Mouse (Mus musculus): ENCODE measurements around the gene Surf2.

Surf2 gene

DNA sequence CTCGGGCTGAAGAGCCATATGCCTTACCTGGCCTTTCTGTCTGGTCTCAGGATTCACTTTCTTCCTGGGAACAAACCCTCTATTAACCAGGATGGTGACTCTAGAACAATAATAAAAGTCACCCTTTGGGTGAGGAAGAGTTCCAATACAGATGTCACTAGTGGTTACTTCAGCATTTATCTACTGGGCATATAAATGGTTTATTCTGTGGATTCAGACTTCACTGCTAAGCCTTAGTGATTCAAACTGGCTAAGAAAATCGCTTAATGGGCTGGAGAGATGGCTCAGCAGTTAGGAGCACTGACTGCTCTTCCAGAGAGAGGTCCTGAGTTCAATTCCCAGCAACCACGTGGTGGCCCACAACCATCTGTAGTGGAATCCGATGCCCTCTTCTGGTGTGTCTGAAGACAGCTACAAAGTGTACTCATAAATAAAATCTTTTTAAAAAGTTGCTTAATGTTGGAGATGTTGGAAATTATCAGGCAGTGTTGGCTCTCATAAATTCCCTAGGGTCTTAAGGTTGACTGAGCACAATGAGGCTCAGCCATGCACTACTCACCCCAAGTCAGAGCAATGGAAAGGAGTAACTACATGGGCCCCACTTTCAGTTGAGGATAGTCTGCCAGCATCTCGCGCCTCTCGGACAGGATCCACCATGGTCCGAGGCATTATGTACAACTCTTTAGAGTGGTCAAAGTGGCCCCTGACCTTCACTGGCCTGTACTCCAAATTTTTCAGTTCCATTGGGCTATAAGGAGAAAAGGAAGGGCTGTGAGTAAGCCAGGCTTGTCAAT is 1.8 kb upstream of the Surf2 start:
- no peak for DNase-seq (ENCODE audit: low spot score)

DNA sequence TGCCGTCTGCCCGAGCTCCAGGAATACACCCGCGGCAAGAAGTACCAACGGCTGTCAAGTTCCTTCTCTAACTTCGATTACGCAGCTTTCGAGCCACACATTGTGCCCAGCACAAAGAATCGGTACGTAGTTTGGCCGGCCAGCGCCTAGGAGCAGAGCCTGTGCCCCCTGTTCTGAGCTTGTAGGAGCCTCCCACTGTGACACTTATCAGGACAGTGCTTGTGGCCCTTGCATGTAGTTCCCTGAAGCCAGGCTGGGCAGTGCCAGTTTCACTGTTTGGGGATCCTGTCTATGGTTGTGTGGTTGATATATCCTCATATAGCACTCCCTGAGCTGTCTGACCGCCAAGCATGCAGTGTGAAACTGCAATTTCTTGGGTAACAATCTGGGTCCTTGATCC is 571 bp downstream of the Surf2 start:
- no peak for DNase-seq (ENCODE audit: low spot score)

DNA sequence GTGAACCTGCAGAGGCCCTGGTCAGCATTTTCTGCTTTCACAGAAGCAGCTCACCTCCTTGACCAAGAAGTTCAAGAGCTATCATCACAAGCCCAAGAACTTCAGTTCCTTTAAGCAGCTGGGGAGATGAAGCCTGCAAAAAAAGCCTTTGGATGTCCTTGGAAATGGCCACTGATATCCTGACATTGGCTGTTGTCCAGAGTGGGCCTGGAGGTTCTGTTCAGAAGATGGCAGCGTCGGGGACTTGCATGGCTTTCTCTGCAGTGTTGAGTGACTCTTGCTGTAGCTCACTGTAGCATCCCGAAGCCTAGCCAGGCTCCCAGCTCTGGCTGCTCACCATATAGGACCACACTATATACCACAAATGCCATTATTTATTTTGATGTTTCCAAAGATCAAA is 3.5 kb downstream of the Surf2 start:
- no peak for DNase-seq (ENCODE audit: low spot score)

DNA sequence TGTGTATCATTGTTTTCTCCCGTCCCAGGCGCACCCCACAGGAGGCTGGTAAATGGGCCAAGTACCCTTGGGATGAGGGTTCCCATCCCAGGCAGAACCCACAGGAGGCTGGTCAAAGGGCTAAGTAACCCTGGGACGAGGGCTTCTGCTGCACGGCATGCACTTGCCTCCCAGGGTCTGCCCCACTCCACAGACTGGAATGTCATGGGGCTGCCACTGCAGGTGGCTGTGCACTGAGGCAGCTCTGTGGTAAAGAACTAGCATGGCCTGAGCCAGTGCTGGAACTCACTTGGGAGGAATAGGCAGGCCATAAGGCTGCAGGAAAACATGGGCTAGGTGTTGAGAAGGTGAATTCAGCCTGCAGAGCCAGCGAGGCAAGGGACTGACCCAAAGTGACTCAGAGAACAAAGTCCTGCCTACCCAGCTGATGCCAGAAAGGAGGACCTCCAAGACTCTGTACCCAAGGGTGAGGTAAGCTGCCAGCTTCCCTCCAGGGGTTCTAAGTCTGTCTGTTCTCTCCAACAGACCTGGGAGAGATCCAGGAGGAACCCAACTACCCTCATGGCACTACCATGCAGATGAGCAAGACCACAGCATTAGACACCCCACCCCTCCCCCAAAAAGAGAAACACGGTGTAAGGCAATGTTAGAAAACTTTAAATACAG is 4.2 kb downstream of the Surf2 start:
- DNase-seq (ENCODE audit: low spot score): no peak

DNA sequence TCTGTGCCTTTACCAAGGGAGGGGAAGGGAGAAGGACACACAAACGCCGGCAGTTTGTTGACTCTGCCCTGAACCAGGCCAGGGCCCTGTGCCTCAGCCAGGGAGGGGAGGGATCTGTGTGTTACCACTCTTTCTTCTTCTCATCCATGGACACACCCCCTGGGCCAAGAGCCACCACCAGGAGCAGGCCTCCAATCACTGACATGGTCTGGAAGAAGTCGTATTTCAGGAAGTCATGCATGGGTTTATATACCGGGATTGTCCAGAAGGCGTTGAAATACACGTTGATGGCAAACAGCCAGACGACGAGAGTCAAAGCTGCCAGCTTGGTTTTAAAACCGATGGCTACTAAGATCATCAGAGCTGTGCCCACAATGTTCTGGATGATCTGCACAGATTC is 5.6 kb downstream of the Surf2 start:
- DNase-seq (ENCODE audit: low spot score): no peak

DNA sequence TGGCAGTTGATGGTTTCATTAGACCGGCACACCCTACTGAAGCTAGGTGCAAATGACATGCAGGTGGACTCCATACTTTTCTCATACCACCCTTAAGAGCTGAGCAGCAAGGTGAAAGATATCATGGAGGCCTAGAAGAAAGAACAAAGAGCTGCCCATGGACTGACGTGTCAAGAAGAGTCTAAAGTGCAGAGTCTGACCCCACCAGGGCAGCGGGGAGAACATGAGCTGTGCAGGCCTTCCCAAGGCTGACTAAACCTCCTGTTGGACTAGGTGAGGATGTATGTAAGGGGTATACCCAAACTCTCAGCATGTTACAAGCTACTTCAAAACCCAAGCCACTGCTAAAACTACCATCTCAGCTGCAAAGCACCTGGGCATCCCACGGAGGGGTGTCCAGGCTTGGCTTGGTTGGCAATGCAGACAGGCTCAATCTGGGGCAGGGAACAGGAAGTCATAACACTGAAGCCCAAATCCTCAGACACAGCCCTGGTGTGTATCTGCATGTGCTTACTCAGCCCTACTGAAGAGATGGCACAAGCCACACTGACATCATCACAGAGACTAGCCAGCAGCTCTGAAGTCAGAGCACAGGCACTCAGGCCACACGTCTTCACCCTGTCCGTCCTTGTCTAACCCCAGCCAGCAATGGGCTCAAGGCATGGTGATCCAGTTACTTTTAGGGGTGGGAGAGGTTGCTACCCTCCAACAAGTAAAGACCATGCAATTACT is 11.7 kb downstream of the Surf2 start:
- no peak for DNase-seq (ENCODE audit: low spot score)

DNA sequence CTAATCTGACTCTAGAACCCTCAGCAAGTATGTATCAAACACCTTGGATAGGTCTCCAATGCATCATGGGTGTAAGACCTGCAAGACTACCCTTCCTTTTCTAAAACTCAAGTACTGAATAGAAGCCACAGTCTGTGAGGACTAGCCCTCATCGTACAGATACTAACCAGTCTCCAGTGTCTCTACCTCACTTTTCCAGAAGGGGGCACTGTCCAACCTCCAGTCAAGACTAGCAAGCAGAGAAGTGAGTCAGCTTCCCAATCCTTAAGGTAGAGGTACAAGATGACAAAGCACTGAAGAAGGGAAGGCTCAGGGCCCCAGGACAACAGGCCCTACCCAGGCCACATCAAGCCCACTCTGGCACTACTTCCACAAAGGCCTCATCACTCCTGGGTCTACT is 14.2 kb downstream of the Surf2 start:
- peak; percentile 66 for DNase-seq (ENCODE audit: low spot score)

DNA sequence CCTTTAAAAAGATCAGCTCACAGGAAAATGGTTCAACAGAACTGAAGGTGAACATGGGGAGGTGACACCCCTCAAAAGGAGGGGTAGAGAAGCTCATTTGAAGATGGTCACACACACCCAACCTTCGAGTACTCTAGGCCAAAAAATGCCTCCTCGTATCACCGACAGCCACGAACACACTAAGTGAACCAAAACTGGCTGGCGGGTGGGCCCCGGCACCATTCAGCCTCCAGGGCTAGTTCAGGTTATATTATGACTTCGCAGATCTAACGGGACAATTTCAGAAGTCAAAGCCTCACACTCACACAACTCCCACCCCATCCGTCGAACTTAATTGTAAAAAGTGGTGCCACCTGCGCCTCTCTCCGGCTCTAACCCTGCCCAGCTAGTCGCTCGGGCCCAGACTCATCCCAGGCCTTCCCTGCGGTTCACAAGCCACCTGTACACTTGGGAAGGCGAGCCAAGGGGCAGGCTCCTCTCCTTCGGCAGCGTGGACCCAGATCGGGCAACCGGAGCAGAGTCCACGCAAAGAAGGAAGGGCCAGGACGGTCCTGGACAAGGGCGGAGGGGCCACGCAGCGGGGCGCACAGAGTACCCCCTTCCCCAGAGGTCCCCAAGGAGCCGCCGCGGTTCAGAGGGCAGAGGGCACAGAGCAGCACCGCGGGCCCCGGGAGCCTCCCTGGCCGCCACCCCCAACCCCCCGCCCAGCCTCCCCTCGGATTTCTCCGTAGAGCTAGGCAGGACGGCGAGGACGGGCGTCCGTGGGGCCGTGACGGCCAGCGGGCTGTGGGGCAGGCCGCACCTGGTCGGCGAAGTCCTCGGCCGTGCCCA is 16.5 kb downstream of the Surf2 start:
- no peak for DNase-seq (ENCODE audit: low spot score)

DNA sequence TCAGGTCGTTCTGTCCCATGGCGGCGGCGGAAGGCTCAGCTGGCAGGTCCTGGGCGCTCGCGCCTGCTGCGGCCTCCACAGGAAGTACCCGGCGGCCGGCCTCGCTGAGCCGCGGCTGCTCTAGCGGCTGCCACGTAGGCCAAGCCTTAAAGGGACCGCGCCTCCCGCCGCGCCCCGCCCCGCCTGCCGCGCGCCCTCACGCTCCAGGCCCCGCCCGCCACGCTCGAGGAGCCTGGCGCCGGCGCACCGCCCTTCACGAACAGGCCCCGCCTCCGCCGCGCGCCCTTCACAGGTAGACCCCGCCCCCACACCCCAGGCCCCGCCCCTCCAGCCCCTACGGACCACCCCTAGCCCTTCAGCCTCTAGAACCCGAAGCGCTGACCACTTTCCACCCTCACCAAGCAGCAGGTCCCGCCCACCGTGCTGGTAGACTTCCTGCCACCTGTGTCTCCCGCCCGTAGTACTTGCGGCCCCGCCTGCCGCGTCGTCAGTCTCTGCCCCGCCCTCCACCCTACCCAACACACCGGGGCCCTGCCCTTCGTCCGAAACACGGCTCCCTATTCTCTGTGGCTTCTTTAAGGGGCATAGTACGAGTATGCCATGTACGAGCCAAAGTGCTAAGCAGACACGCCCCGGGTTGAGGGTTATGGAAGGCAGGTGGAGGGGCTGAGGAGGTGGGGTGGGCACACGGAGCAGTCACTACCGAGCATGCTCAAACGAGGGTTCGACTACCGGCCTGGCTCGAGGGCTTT is 17.3 kb downstream of the Surf2 start, which contains the start of the genes Surf4 and Stkld1:
Gene Surf4 (minus strand): TSS at position 625 of the 752 bp plus-strand sequence.
Gene Stkld1 (plus strand): TSS at position 744 of the 752 bp plus-strand sequence.
- peak; percentile 97 for DNase-seq (ENCODE audit: low spot score)

DNA sequence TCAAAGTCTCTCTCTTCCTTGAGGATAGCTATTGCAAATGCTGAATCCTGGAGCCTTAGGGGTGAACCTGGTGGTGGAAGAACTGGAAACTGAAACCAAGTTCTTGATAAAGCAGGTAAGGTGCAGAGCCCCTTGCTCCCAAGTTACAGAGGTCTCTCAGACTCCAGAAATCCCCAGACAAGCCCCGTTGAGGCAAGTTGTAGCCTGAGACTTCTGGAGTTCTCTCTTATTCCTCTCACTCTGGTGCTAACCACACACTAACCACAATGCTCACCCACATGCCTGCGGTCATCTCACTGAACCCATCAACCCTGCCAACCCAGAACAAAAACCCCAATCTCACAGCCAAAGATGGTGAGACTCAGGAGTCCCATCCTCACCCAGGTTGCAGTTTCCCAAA is 19.1 kb downstream of the Surf2 start:
- DNase-seq (ENCODE audit: low spot score): no peak

DNA sequence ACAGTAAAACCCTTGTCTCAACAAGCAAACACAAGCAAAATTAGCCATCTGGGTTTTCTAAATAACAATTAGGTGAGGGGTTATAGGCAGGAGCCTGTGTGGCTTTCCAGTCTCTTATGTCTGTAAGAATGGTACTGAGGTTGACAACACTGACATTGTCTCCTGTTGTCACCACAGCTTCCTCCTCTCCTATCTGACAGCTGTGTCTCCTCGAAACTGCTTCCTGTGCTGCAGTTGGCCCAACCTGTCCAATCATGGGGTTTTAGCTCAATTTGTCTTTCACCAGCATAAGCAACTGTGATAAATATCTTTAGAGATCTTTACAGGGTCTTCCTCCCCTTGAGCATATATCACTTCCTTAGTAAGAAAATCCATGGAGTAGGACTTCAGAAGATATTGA is 20.3 kb downstream of the Surf2 start:
- DNase-seq (ENCODE audit: low spot score): no peak

DNA sequence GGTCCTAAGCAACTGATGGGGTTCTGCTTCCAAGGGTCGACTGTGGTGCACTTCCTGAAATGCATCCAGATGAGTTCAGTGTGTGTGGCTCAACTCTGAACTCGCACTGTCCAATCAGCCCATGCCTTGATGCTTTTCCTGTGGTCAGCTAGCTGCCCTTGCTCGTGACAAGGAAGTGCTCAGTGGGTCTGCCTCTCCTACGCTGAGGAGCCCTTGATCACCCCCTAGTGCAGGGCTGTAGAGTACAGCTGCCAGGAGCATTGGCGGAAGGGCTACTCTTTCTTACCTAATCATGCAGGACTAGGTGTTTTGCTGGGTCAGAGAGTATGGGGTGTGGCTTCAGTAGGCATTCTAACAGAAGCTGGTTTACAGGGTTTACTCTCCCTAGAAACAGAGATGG is 25.4 kb downstream of the Surf2 start:
- no peak for DNase-seq (ENCODE audit: low spot score)

DNA sequence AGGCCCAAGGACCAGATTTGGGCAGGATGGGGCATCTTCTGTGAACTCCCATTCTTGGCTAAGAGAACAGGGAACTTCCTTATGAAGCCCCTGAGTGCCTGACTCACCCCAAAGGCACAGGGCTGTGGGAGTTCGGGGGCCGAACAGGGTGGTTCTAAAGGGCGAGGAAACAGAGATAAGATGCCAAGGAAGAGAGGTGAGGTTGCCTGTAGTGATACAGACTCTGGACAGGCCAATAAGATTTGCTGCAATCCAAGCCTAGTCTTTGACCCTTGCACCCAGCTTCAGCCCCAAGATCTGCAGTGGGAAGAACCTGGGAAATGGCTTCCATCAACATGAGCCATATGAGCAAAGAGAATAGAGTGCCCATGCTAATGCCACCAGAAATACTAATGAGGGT is 27.1 kb downstream of the Surf2 start:
- no peak for DNase-seq (ENCODE audit: low spot score)

DNA sequence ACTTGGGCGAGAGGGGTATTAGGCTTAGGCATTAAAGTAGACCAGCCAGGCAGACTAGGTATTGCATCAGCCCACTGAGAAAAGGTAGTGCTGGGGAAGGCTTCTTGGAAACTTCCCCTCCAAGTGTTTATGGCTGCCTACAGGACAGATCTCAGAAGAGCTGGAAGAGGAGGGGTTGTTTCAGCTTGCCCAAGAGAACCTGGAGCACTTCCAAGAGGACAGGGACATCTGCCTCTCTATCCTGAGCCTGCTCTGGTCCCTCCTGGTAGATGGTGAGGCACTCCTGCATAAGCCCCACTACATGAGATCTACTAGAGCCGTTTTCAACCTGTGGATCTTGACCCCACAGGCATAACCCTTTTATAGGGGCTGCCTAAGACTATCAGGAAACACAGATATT is 34.2 kb downstream of the Surf2 start:
- DNase-seq (ENCODE audit: low spot score): no peak

DNA sequence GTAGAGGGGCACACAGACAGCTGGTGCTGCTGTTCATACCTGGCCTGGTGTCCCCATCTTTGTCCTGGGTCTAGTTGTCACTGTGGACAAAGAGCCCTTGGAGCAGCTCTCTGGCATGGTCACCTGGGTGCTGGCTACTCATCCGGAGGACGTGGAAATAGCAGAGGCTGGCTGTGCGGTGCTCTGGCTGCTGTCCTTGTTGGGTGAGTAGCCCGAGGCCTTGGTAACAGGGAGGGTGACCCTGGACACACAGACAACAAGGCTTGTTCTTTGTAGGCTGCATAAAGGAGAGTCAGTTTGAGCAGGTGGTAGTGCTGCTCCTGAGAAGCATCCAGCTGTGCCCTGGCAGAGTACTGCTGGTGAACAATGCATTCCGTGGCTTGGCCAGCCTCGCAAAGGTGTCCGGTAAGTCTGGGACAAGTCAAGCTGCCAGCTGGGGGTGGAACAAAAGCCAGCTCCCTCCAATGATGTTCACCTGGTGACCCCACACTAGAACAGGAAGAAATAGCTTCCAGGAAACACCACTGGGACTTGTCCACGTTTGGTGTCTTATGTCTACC is 35.3 kb downstream of the Surf2 start:
- DNase-seq (ENCODE audit: low spot score): no peak

DNA sequence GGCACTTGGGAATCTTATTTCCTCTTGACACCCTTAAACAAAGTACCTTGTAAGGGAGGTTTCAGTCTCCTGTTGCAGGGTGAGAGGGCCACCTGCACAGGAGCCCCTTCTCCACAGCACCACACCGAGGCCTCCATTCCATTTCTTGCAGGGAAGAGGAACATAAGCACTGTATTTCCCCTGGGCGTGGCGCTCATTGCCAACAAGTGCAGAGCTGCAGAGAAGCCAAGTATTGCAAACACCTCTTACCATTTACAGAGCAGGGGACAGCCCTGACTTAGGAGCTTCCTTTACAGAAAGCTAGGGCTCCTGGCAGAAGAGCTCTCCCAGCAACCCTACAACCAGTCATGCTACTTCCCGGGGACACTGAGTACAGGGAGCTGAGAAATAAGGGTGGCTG is 36.0 kb downstream of the Surf2 start:
- no peak for DNase-seq (ENCODE audit: low spot score)

DNA sequence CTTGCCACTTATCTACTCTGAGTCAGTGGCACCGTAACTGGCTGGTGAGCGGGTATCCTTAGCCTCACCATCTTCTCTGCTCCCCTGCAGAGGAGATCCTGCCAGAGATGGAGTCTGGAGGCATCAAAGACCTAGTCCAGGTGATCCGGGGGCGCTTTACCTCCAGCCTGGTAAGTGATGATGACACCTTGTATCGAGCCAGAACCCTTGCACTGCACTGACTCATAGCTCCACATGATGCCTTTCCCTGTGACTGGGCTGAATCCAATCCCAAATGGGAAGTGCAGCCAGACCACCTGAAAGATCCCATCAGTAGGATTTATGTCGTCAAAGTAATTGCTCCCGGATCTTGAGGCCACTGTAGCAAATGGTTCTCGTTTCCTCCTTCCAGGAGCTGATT is 36.7 kb downstream of the Surf2 start:
- DNase-seq (ENCODE audit: low spot score): no peak

DNA sequence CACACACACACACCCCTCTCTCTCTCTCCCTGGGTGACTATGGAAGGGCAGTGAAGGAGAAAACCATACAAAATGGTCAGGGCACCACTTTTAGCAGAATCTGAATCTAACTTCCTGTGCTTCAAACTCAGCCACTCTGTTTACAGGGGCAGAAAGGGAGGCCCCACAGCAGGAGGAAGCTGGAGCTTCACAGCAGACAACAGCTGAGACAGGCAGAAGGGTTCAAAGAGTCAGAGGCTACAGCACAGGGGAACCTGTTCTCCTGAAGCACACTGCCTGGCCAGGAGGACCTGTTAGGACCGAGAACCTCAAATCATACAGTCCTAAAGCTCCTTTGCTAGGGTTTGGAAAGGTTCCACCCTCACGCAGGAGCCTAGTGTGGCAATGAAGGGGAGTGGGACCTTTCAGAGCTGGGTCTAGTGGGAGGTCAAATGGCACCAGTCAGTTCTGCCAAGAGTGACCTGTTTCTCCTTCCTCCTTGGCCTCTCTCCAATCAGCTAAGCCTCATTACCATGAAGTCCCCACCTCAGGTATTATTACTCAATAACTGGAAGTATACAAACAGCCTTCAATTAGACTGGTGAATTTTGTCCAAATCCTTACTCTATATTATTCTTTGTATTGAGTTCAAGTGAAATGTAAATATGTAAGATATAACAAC is 38.7 kb downstream of the Surf2 start:
- no peak for DNase-seq (ENCODE audit: low spot score)

DNA sequence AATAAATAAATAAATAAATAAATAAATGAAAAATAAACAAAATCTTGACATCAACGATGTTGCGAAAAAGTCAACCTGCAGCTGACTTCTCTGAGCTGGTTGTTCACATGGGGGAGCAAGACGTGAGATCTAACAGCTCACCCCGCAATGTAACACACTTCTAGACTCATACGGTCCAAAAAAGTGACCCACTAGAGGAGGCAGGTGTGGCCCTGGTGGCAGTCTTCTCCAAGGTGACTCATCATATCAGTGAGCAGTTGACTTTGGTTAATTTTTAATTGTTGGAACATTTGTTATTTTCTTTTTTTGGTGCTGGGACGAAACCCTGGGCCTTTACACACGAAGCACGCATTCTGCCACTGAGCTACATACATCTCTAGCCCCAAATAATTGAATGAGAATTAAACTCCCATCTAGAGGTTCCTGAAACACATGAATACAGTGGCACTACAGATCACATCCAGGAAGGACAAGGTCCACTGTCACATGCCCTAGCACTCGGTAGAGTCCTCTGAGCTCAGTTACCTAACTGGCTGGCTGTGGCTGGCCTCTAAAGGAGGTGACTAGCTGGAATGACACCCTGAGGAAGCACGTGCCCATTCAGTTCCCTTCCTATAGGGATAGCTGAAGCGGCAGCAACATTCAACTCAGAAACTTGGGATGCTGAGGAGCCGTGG is 40.8 kb downstream of the Surf2 start:
- no peak for DNase-seq (ENCODE audit: low spot score)

DNA sequence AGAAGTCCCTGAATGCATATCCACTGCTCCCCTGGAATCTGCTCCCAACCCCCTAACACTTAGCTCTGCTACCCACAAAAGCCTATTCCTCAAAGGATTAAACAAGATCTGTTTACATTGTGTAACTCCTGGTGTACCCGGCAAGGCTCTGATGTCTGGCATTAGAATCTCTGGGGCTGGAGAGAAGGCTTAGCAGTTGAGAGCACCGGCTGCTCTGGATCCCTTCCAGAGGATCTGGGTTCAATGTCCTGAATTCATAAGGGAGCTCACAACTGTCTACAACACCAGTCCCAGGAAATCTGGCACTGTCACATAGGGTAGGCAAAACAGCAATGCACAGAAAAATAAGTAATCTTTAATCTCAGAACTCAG is 41.3 kb downstream of the Surf2 start:
- no peak for DNase-seq (ENCODE audit: low spot score)
